Mouse (Mus musculus): Measurements from ENCODE around the gene Dctn1. TPM values are rescaled to one million over a fixed set of nuclear protein-coding genes. Genes with fewer than 3 reads are reported as not detected.

The Dctn1 gene
- polyA plus RNA-seq, 1 experiment = 332 TPM

- no peaks in the 10 kb centered on the region; the same call in 1 of the 2 replicates for H3K4me1 ChIP-seq (ENCODE audit: control insufficient read depth, insufficient read depth, low read length)
- H3K27ac ChIP-seq (ENCODE audit: insufficient read depth, low read length) = no peak overlapping the region
- TF ChIP-seq POLR2A (IDR thresholded peaks at IDR 0.05; ENCODE audit: extremely low read depth, insufficient read depth, low read length) (no peak), CTCF (IDR thresholded peaks at IDR 0.05; ENCODE audit: extremely low read depth, insufficient read depth, low read length) (no peak)
- 0 out of 2 replicates have a peak overlapping the region, but pooled peaks have one; percentile 3 for H3K4me3 ChIP-seq (ENCODE audit: insufficient read depth, low read length)
Measured at GRCm38 (mm10) chr6:83161921-83162641, 3.6 kb upstream of the Dctn1 start.

- TF ChIP-seq POLR2A (IDR thresholded peaks at IDR 0.05; ENCODE audit: extremely low read depth, insufficient read depth, low read length) = no peak
- TF ChIP-seq CTCF (IDR thresholded peaks at IDR 0.05; ENCODE audit: extremely low read depth, insufficient read depth, low read length) = peak; percentile 84
- Histone ChIP-seq H3K4me1 (ENCODE audit: control insufficient read depth, insufficient read depth, low read length) (no peaks in the 10 kb centered on the region; the same call in 1 of the 2 replicates), H3K4me3 (ENCODE audit: insufficient read depth, low read length) (0 out of 2 replicates have a peak overlapping the region, but pooled peaks have one; percentile 3), H3K27ac (ENCODE audit: insufficient read depth, low read length) (no peak overlapping the region)
Measured at GRCm38 (mm10) chr6:83162701-83163100, 3.0 kb upstream of the Dctn1 start.

- TF ChIP-seq CTCF (IDR thresholded peaks at IDR 0.05; ENCODE audit: extremely low read depth, insufficient read depth, low read length) = no peak
- no peak for TF ChIP-seq POLR2A (IDR thresholded peaks at IDR 0.05; ENCODE audit: extremely low read depth, insufficient read depth, low read length)
- Histone ChIP-seq H3K4me3 (ENCODE audit: insufficient read depth, low read length) (peak overlapping the region; percentile 41), H3K4me1 (ENCODE audit: control insufficient read depth, insufficient read depth, low read length) (peaks cover 9% of the 10 kb centered on the region; the same call in 1 of the 2 replicates), H3K27ac (ENCODE audit: insufficient read depth, low read length) (no peak overlapping the region)
Measured at GRCm38 (mm10) chr6:83165026-83165606, 604 bp upstream of the Dctn1 start.

- peak overlapping the region; percentile 41 for H3K4me3 ChIP-seq (ENCODE audit: insufficient read depth, low read length)
- H3K4me1 ChIP-seq (ENCODE audit: control insufficient read depth, insufficient read depth, low read length) = peaks cover 9% of the 10 kb centered on the region; the same call in 1 of the 2 replicates
- peak overlapping the region; percentile 49 for H3K27ac ChIP-seq (ENCODE audit: insufficient read depth, low read length)
- TF ChIP-seq POLR2A (IDR thresholded peaks at IDR 0.05; ENCODE audit: extremely low read depth, insufficient read depth, low read length) (no peak), CTCF (IDR thresholded peaks at IDR 0.05; ENCODE audit: extremely low read depth, insufficient read depth, low read length) (no peak)
Measured at GRCm38 (mm10) chr6:83166243-83166630, 517 bp downstream of the Dctn1 start.

- Histone ChIP-seq H3K27ac (ENCODE audit: insufficient read depth, low read length) (no peak overlapping the region), H3K4me3 (ENCODE audit: insufficient read depth, low read length) (no peak overlapping the region), H3K4me1 (ENCODE audit: control insufficient read depth, insufficient read depth, low read length) (peaks cover 11% of the 10 kb centered on the region; the same call in 1 of the 2 replicates)
- TF ChIP-seq POLR2A (IDR thresholded peaks at IDR 0.05; ENCODE audit: extremely low read depth, insufficient read depth, low read length) = no peak
Measured at GRCm38 (mm10) chr6:83169872-83170271, 4.2 kb downstream of the Dctn1 start.

GRCm38 (mm10) chr6:83171063-83171462 lies 5.3 kb downstream of the Dctn1 start:
- H3K4me1 ChIP-seq (ENCODE audit: control insufficient read depth, insufficient read depth, low read length) = peaks cover 11% of the 10 kb centered on the region; the same call in 1 of the 2 replicates
- H3K27ac ChIP-seq (ENCODE audit: insufficient read depth, low read length) = no peak overlapping the region
- TF ChIP-seq POLR2A (IDR thresholded peaks at IDR 0.05; ENCODE audit: extremely low read depth, insufficient read depth, low read length) (no peak), CTCF (IDR thresholded peaks at IDR 0.05; ENCODE audit: extremely low read depth, insufficient read depth, low read length) (no peak)
- peak overlapping the region; percentile 49 for H3K4me3 ChIP-seq (ENCODE audit: insufficient read depth, low read length)

GRCm38 (mm10) chr6:83172240-83172920 lies 6.7 kb downstream of the Dctn1 start:
- Histone ChIP-seq H3K4me1 (ENCODE audit: control insufficient read depth, insufficient read depth, low read length) (peaks cover 13% of the 10 kb centered on the region; the same call in 1 of the 2 replicates), H3K4me3 (ENCODE audit: insufficient read depth, low read length) (peak overlapping the region; percentile 49)
- peak; percentile 95 for TF ChIP-seq POLR2A (IDR thresholded peaks at IDR 0.05; ENCODE audit: extremely low read depth, insufficient read depth, low read length)
- no peak for TF ChIP-seq CTCF (IDR thresholded peaks at IDR 0.05; ENCODE audit: extremely low read depth, insufficient read depth, low read length)

GRCm38 (mm10) chr6:83175996-83176395 lies 10.3 kb downstream of the Dctn1 start:
- Histone ChIP-seq H3K27ac (ENCODE audit: insufficient read depth, low read length) (no peak overlapping the region), H3K4me1 (ENCODE audit: control insufficient read depth, insufficient read depth, low read length) (peaks cover 6% of the 10 kb centered on the region; the same call in 1 of the 2 replicates), H3K4me3 (ENCODE audit: insufficient read depth, low read length) (no peak overlapping the region)
- TF ChIP-seq POLR2A (IDR thresholded peaks at IDR 0.05; ENCODE audit: extremely low read depth, insufficient read depth, low read length) (no peak), CTCF (IDR thresholded peaks at IDR 0.05; ENCODE audit: extremely low read depth, insufficient read depth, low read length) (no peak)

More at GRCm38 (mm10) chr6:83172240-83172920, 6.7 kb downstream of the Dctn1 start:
- peak overlapping the region; percentile 69 for H3K27ac ChIP-seq (ENCODE audit: insufficient read depth, low read length)

GRCm38 (mm10) chr6:83179390-83180117 lies 13.8 kb downstream of the Dctn1 start:
- TF ChIP-seq CTCF (IDR thresholded peaks at IDR 0.05; ENCODE audit: extremely low read depth, insufficient read depth, low read length) (no peak), POLR2A (IDR thresholded peaks at IDR 0.05; ENCODE audit: extremely low read depth, insufficient read depth, low read length) (peak; percentile 87)
- H3K4me3 ChIP-seq (ENCODE audit: insufficient read depth, low read length) = peak overlapping the region; percentile 92
- H3K4me1 ChIP-seq (ENCODE audit: control insufficient read depth, insufficient read depth, low read length) = peaks cover 4% of the 10 kb centered on the region; the same call in 1 of the 2 replicates
- peak overlapping the region; percentile 53 for H3K27ac ChIP-seq (ENCODE audit: insufficient read depth, low read length)
